ENCODE assay signal across 8 mouse cellular contexts in genomic region chr3:88149510-88149974, GRCm38 (mm10). TPM values are rescaled to one million over a fixed set of nuclear protein-coding genes. Genes with fewer than 3 reads are reported as not detected.
DNase-seq lines count a peak whose midpoint lies in the region; ATAC-seq and TF ChIP-seq lines count a peak whose summit lies in the region.

No protein-coding gene starts in this region.

- 19% methylated on average over 6 of the region's 6 CpGs for WGBS in hindbrain, embryonic 10.5 days

- H3K36me3 ChIP-seq in G1E (replicated peaks), result peaks cover 93% of the 10 kb centered on the region
- no peaks in the 10 kb centered on the region for H3K36me3 ChIP-seq in hindbrain, embryonic 10.5 days

- ATAC-seq in G1E (ENCODE audit: extremely low read depth, insufficient number of reproducible peaks, low FRiP score, poor library complexity, severe bottlenecking), result no peak
- 0 out of 2 replicates have a peak, but pooled peaks have one; percentile 19 for ATAC-seq in megakaryocyte, adult 5-6 weeks (ENCODE audit: poor library complexity, severe bottlenecking)

- peak overlapping the region; percentile 95 for H3K4me3 ChIP-seq in gastrocnemius, adult 2 months
- H3K4me3 ChIP-seq in G1E (ENCODE audit: low read depth, low read length), result peak overlapping the region; percentile 64; the same call in 1 of the 2 replicates
- H3K4me3 ChIP-seq in hindbrain, embryonic 10.5 days, result peak overlapping the region; percentile 26

- H3K27ac ChIP-seq in gastrocnemius, adult 2 months, result peak overlapping the region; percentile 100
- H3K27ac ChIP-seq in hindbrain, embryonic 10.5 days, result peak overlapping the region; percentile 76

- peaks cover 89% of the 10 kb centered on the region for H3K4me1 ChIP-seq in G1E (ENCODE audit: insufficient read depth, low read depth, low read length)
- peaks cover 88% of the 10 kb centered on the region for H3K4me1 ChIP-seq in hindbrain, embryonic 10.5 days (replicated peaks)

- H3K9me3 ChIP-seq in G1E (replicated peaks), result no peaks in the 10 kb centered on the region
- H3K9me3 ChIP-seq in hindbrain, embryonic 10.5 days, result no peaks in the 10 kb centered on the region

- no peaks in the 10 kb centered on the region for H3K27me3 ChIP-seq in G1E (ENCODE audit: insufficient read depth, low read length)
- no peaks in the 10 kb centered on the region for H3K27me3 ChIP-seq in hindbrain, embryonic 10.5 days (ENCODE audit: insufficient read depth, poor library complexity, severe bottlenecking)

- TF ChIP-seq CTCF in gastrocnemius, adult 2 months (IDR thresholded peaks at IDR 0.05), result no peak
- TF ChIP-seq CTCF in G1E (IDR thresholded peaks at IDR 0.05; ENCODE audit: low read depth, low read length), result no peak

- intact Hi-C loops in gastrocnemius, adult 2 months (cut with DNase I), result loop anchor here (10.0 kb wide), 1 partner anchor 345 kb away; no protein-coding TSS in a partner anchor

- DNase-seq in gastrocnemius, adult 2 months, result no peak
- DNase-seq in gastrocnemius, adult 8-10 months (ENCODE audit: low spot score in 2 of 2), result no peak
- peak; percentile 31 for DNase-seq in G1E (ENCODE audit: low spot score)
- DNase-seq in hindbrain, embryonic 10.5 days (ENCODE audit: low spot score), result no peak
- no peak for DNase-seq in urinary bladder, postnatal 25 days (ENCODE audit: low spot score)
- DNase-seq in urinary bladder, adult 2 months (ENCODE audit: low spot score), result no peak
- DNase-seq in natural killer cell, adult 2 months (ENCODE audit: low spot score in 2 of 2), result no peak

RNA-seq across cellular contexts. Expression of gene Mef2d, which starts 7.4 kb away (rescaled TPM):
- total RNA-seq in gastrocnemius, adult 2 months (2021), result 100 to 1,000 TPM; 173 to 184 TPM
- 100 to 1,000 TPM; 164 to 186 (median 172) TPM for total RNA-seq in gastrocnemius, adult 8-10 months (2022)
- 125 and 128 TPM in 2 replicates for total RNA-seq in G1E (2014; fragmentation: Nextera tagmentation)
- 15.4 and 17.0 TPM in 2 replicates for total RNA-seq in G1E (2017)
- 133 and 141 TPM in 2 replicates for polyA plus RNA-seq in G1E (2012)
- 10.2 and 15.1 TPM in 2 replicates for polyA plus RNA-seq in hindbrain, embryonic 10.5 days (2016; fragmentation: Nextera tagmentation; extraction: Ambion mirVana)
- total RNA-seq in megakaryocyte, adult 5-6 weeks (2015), result 73.3 and 77.4 TPM in 2 replicates
- total RNA-seq in megakaryocyte, adult 5-6 weeks (2017), result 29.2 and 42.0 TPM in 2 replicates
- 34.6 and 51.0 TPM in 2 replicates for polyA plus RNA-seq in urinary bladder, adult 2 months (2012; rRNA removed)

Comparison
In these comparisons a context has a peak if more than half of its experiments do, and no peak if none do; other contexts are left out.
1. H3K4me3 ChIP-seq: peak in every context shown above with its lines; median percentile 95 in gastrocnemius, adult 2 months; 64 in G1E; 26 in hindbrain, embryonic 10.5 days.